Mouse (Mus musculus): ENCODE results near the gene Rpl18.

GRCm38 (mm10) chr7:45702316-45702715 is 12.9 kb upstream of the Rpl18 start:
- TF ChIP-seq CHD2 (IDR thresholded peaks at IDR 0.05; ENCODE audit: low read depth, low read length) (no peak), MAFK (IDR thresholded peaks at IDR 0.05; ENCODE audit: insufficient read depth, low read depth, low read length) (no peak), ZC3H11A (IDR thresholded peaks at IDR 0.05; ENCODE audit: borderline replicate concordance, low read depth, low read length) (no peak)
